Mouse (Mus musculus) erythroblast, embryonic 14.5 days (primary cell): Measurements from ENCODE around the gene Rnf5. TPM values are rescaled to one million over a fixed set of nuclear protein-coding genes. Genes with fewer than 3 reads are reported as not detected.
A peak's percentile ranks its signal among the peaks of the same experiment; 100 is the strongest.

Experiments
- H3K27me3 ChIP-seq: 2 replicates; pipeline ENCODE4 v1.6.1; 2012; ENCODE audit warnings: inconsistent platforms; ENCODE audit not compliant: control insufficient read depth
- H3K36me3 ChIP-seq: 2 replicates; pipeline ENCODE4 v1.6.1; 2012; ENCODE audit warnings: mild to moderate bottlenecking, inconsistent platforms; ENCODE audit not compliant: control insufficient read depth
- H3K4me1 ChIP-seq: 2 replicates; pipeline ENCODE4 v1.6.1; 2012; ENCODE audit warnings: inconsistent platforms; ENCODE audit not compliant: control insufficient read depth
- H3K4me3 ChIP-seq: replicated peaks from 2 replicates; pipeline ENCODE3; 2012; ENCODE audit warnings: moderate library complexity, mild to moderate bottlenecking, inconsistent platforms
- H3K9me3 ChIP-seq: 2 replicates; pipeline ENCODE4 v1.6.1; 2012; ENCODE audit warnings: low read length, inconsistent platforms, mixed read lengths; ENCODE audit not compliant: control insufficient read depth
- GATA1 ChIP-seq: IDR thresholded peaks from 2 replicates; pipeline ENCODE4 v1.6.1; 2012; ENCODE audit warnings: low read length, inconsistent platforms, mixed read lengths
- TAL1 ChIP-seq: IDR thresholded peaks from 3 replicates; pipeline ENCODE4 v1.6.1; 2012; ENCODE audit warnings: low read length, inconsistent platforms, mixed read lengths
- polyA plus RNA-seq: library from polyadenylated mRNA; stranded (reverse); fragments of >175 nt; gene quantifications from 2 replicates; pipeline ENCODE4 v1.2.3, GENCODE M21; 2012

Gene Rnf5
- polyA plus RNA-seq, 1 experiment, result 16.2 TPM

- no peak for TF ChIP-seq TAL1
- TF ChIP-seq GATA1, result no peak
- H3K27me3 ChIP-seq, result peaks cover 49% of the 10 kb centered on the region
Observed at GRCm38 (mm10) chr17:34635671-34636070, 32.2 kb upstream of the Rnf5 start.

GRCm38 (mm10) chr17:34632261-34632691, 28.8 kb upstream of the Rnf5 start:
- Histone ChIP-seq H3K36me3 (no peaks in the 10 kb centered on the region), H3K9me3 (peaks cover 3% of the 10 kb centered on the region; the same call in 1 of the 2 replicates), H3K4me1 (peaks cover 21% of the 10 kb centered on the region), H3K4me3 (peak overlapping the region; percentile 37), H3K27me3 (peaks cover 72% of the 10 kb centered on the region)
- TF ChIP-seq GATA1 (no peak), TAL1 (no peak)

More at GRCm38 (mm10) chr17:34635671-34636070, 32.2 kb upstream of the Rnf5 start:
- peaks cover 3% of the 10 kb centered on the region; the same call in 1 of the 2 replicates for H3K9me3 ChIP-seq
- H3K36me3 ChIP-seq, result no peaks in the 10 kb centered on the region
- H3K4me1 ChIP-seq, result peaks cover 13% of the 10 kb centered on the region
- H3K4me3 ChIP-seq, result no peak overlapping the region

- no peak overlapping the region for H3K4me3 ChIP-seq
- H3K27me3 ChIP-seq, result peaks cover 79% of the 10 kb centered on the region
- H3K9me3 ChIP-seq, result peaks cover 3% of the 10 kb centered on the region; the same call in 1 of the 2 replicates
- TF ChIP-seq GATA1, result no peak
- no peak for TF ChIP-seq TAL1
- no peaks in the 10 kb centered on the region for H3K36me3 ChIP-seq
- H3K4me1 ChIP-seq, result peaks cover 26% of the 10 kb centered on the region
Observed at GRCm38 (mm10) chr17:34631647-34632046, 28.2 kb upstream of the Rnf5 start.

GRCm38 (mm10) chr17:34630761-34631301, 27.3 kb upstream of the Rnf5 start:
- Histone ChIP-seq H3K36me3 (no peaks in the 10 kb centered on the region), H3K27me3 (peaks cover 81% of the 10 kb centered on the region), H3K4me1 (peaks cover 35% of the 10 kb centered on the region), H3K4me3 (no peak overlapping the region), H3K9me3 (peaks cover 3% of the 10 kb centered on the region; the same call in 1 of the 2 replicates)
- TF ChIP-seq TAL1 (no peak), GATA1 (no peak)

GRCm38 (mm10) chr17:34629796-34630603, 26.5 kb upstream of the Rnf5 start:
- H3K4me3 ChIP-seq, result no peak overlapping the region
- peaks cover 3% of the 10 kb centered on the region for H3K36me3 ChIP-seq
- peaks cover 37% of the 10 kb centered on the region for H3K4me1 ChIP-seq
- peaks cover 77% of the 10 kb centered on the region for H3K27me3 ChIP-seq
- peaks cover 3% of the 10 kb centered on the region; the same call in 1 of the 2 replicates for H3K9me3 ChIP-seq
- TF ChIP-seq TAL1, result no peak

- peaks cover 3% of the 10 kb centered on the region; the same call in 1 of the 2 replicates for H3K9me3 ChIP-seq
- H3K36me3 ChIP-seq, result peaks cover 3% of the 10 kb centered on the region
- TF ChIP-seq TAL1 (no peak), GATA1 (no peak)
- peaks cover 37% of the 10 kb centered on the region for H3K4me1 ChIP-seq
- H3K27me3 ChIP-seq, result peaks cover 77% of the 10 kb centered on the region
- no peak within 1 kb of the TSS for H3K4me3 ChIP-seq
Observed at GRCm38 (mm10) chr17:34629221-34629751, 25.8 kb upstream of the Rnf5 start, which contains the start of gene Prrt1. Prrt1 (plus strand) TSS chr17:34629533.

GRCm38 (mm10) chr17:34628644-34628967, 25.1 kb upstream of the Rnf5 start:
- H3K4me3 ChIP-seq, result no peak overlapping the region
- peaks cover 3% of the 10 kb centered on the region; the same call in 1 of the 2 replicates for H3K9me3 ChIP-seq
- H3K36me3 ChIP-seq, result peaks cover 3% of the 10 kb centered on the region
- TF ChIP-seq GATA1 (no peak), TAL1 (no peak)
- H3K4me1 ChIP-seq, result peaks cover 37% of the 10 kb centered on the region
- peaks cover 72% of the 10 kb centered on the region for H3K27me3 ChIP-seq

- Histone ChIP-seq H3K9me3 (peaks cover 3% of the 10 kb centered on the region; the same call in 1 of the 2 replicates), H3K36me3 (peaks cover 4% of the 10 kb centered on the region), H3K4me1 (peaks cover 38% of the 10 kb centered on the region), H3K27me3 (peaks cover 67% of the 10 kb centered on the region), H3K4me3 (peak within 1 kb of the TSS; percentile 72)
- TF ChIP-seq GATA1 (no peak), TAL1 (no peak)
Observed at GRCm38 (mm10) chr17:34627943-34628643, 24.6 kb upstream of the Rnf5 start, which contains the start of gene Ppt2. Ppt2 (minus strand) TSS chr17:34628510.
